Mouse (Mus musculus): ENCODE data around the gene Rnf216.
A peak's percentile ranks its signal among the peaks of the same experiment; 100 is the strongest.

GRCm38 (mm10) chr5:143036052-143036451 is 76.7 kb downstream of the Rnf216 start:
- TF ChIP-seq ZNF384 (IDR thresholded peaks at IDR 0.05; ENCODE audit: low read depth, low read length) (no peak), CHD2 (IDR thresholded peaks at IDR 0.05; ENCODE audit: low read length) (no peak), MAFK (IDR thresholded peaks at IDR 0.05; ENCODE audit: borderline replicate concordance, low read depth, low read length) (no peak), CTCF (IDR thresholded peaks at IDR 0.05 in 2 of 3, conservative IDR thresholded peaks at IDR 0.05 in 1 of 3; ENCODE audit: control insufficient read depth in 1 of 3, insufficient read depth in 1 of 3, low read depth in 2 of 3, low read length in 3 of 3, poor library complexity in 1 of 3, severe bottlenecking in 1 of 3) (peak in 2 of 3 experiments; percentile 14 to 27; a peak in 2 of 6 replicates), RCOR1 (IDR thresholded peaks at IDR 0.05; ENCODE audit: low read depth, low read length) (peak; percentile 33; the same call in 1 of the 2 replicates), MYC (IDR thresholded peaks at IDR 0.05; ENCODE audit: low read depth, low read length) (no peak), TAL1 (IDR thresholded peaks at IDR 0.05; ENCODE audit: low read length) (no peak), JUND (IDR thresholded peaks at IDR 0.05; ENCODE audit: low read depth, low read length) (no peak), EP300 (IDR thresholded peaks at IDR 0.05; ENCODE audit: low read depth in 1 of 2, low read length in 2 of 2) (peak; percentile 15 to 23; a peak in 2 of 4 replicates), POLR2A (IDR thresholded peaks at IDR 0.05; ENCODE audit: control insufficient read depth in 1 of 2, insufficient read depth in 1 of 2, low read depth in 1 of 2, low read length in 2 of 2, poor library complexity in 1 of 2) (no peak), HCFC1 (IDR thresholded peaks at IDR 0.05; ENCODE audit: low read depth, low read length) (no peak), UBTF (IDR thresholded peaks at IDR 0.05; ENCODE audit: borderline replicate concordance, insufficient read depth, low read depth, low read length) (no peak)
